Mouse (Mus musculus): ENCODE measurements around the gene Olfr223. TPM values are rescaled to one million over a fixed set of nuclear protein-coding genes. Genes with fewer than 3 reads are reported as not detected.

Gene Olfr223
- not detected in 2 replicates for polyA plus RNA-seq (2011; ENCODE audit: insufficient read length, low read depth, missing spikeins)

GRCm38 (mm10) chr11:59593189-59593588, at the start of gene Olfr223:
TSS of gene Olfr223 (minus strand) at chr11:59593289.
- TF ChIP-seq CTCF (IDR thresholded peaks at IDR 0.05; ENCODE audit: borderline replicate concordance, insufficient read depth, low read length) (no peak), POLR2A (IDR thresholded peaks at IDR 0.05; ENCODE audit: low read depth, low read length) (no peak)
- 0 out of 2 replicates have a peak, but pooled peaks cover 2% of the 10 kb centered on the region for H3K4me1 ChIP-seq (ENCODE audit: control insufficient read depth, insufficient read depth, low read length)
- H3K27ac ChIP-seq (ENCODE audit: insufficient read depth, low read length) = no peak within 1 kb of the TSS
- H3K4me3 ChIP-seq (ENCODE audit: insufficient read depth, low read length) = no peak within 1 kb of the TSS

- H3K4me3 ChIP-seq (ENCODE audit: insufficient read depth, low read length) = no peak overlapping the region
- TF ChIP-seq POLR2A (IDR thresholded peaks at IDR 0.05; ENCODE audit: low read depth, low read length) (no peak), CTCF (IDR thresholded peaks at IDR 0.05; ENCODE audit: borderline replicate concordance, insufficient read depth, low read length) (no peak)
- H3K27ac ChIP-seq (ENCODE audit: insufficient read depth, low read length) = no peak overlapping the region
These were observed 49.3 kb upstream of the Olfr223 start for GRCm38 (mm10) chr11:59642420-59642819.

GRCm38 (mm10) chr11:59641227-59641626, 48.1 kb upstream of the Olfr223 start:
- Histone ChIP-seq H3K4me3 (ENCODE audit: insufficient read depth, low read length) (no peak overlapping the region), H3K27ac (ENCODE audit: insufficient read depth, low read length) (no peak overlapping the region), H3K4me1 (ENCODE audit: control insufficient read depth, insufficient read depth, low read length) (peaks cover 9% of the 10 kb centered on the region; the same call in 1 of the 2 replicates)
- TF ChIP-seq CTCF (IDR thresholded peaks at IDR 0.05; ENCODE audit: borderline replicate concordance, insufficient read depth, low read length) (0 out of 2 replicates have a peak, but pooled peaks have one; percentile 14), POLR2A (IDR thresholded peaks at IDR 0.05; ENCODE audit: low read depth, low read length) (no peak)

More at GRCm38 (mm10) chr11:59642420-59642819, 49.3 kb upstream of the Olfr223 start:
- no peaks in the 10 kb centered on the region; the same call in 1 of the 2 replicates for H3K4me1 ChIP-seq (ENCODE audit: control insufficient read depth, insufficient read depth, low read length)

GRCm38 (mm10) chr11:59639957-59640643, 47.0 kb upstream of the Olfr223 start:
- Histone ChIP-seq H3K4me1 (ENCODE audit: control insufficient read depth, insufficient read depth, low read length) (peaks cover 13% of the 10 kb centered on the region; the same call in 1 of the 2 replicates), H3K4me3 (ENCODE audit: insufficient read depth, low read length) (no peak overlapping the region), H3K27ac (ENCODE audit: insufficient read depth, low read length) (no peak overlapping the region)
- no peak for TF ChIP-seq POLR2A (IDR thresholded peaks at IDR 0.05; ENCODE audit: low read depth, low read length)
- TF ChIP-seq CTCF (IDR thresholded peaks at IDR 0.05; ENCODE audit: borderline replicate concordance, insufficient read depth, low read length) = no peak

- Histone ChIP-seq H3K27ac (ENCODE audit: insufficient read depth, low read length) (no peak overlapping the region), H3K4me3 (ENCODE audit: insufficient read depth, low read length) (no peak overlapping the region), H3K4me1 (ENCODE audit: control insufficient read depth, insufficient read depth, low read length) (peaks cover 16% of the 10 kb centered on the region; the same call in 1 of the 2 replicates)
- TF ChIP-seq POLR2A (IDR thresholded peaks at IDR 0.05; ENCODE audit: low read depth, low read length) (no peak), CTCF (IDR thresholded peaks at IDR 0.05; ENCODE audit: borderline replicate concordance, insufficient read depth, low read length) (no peak)
These were observed 43.8 kb upstream of the Olfr223 start for GRCm38 (mm10) chr11:59636695-59637414.

GRCm38 (mm10) chr11:59635821-59636694, 43.0 kb upstream of the Olfr223 start:
- no peak for TF ChIP-seq CTCF (IDR thresholded peaks at IDR 0.05; ENCODE audit: borderline replicate concordance, insufficient read depth, low read length)
- TF ChIP-seq POLR2A (IDR thresholded peaks at IDR 0.05; ENCODE audit: low read depth, low read length) = no peak
- H3K4me1 ChIP-seq (ENCODE audit: control insufficient read depth, insufficient read depth, low read length) = peaks cover 16% of the 10 kb centered on the region; the same call in 1 of the 2 replicates
- H3K27ac ChIP-seq (ENCODE audit: insufficient read depth, low read length) = peak overlapping the region; percentile 39; the same call in 1 of the 2 replicates
- no peak overlapping the region for H3K4me3 ChIP-seq (ENCODE audit: insufficient read depth, low read length)

- TF ChIP-seq POLR2A (IDR thresholded peaks at IDR 0.05; ENCODE audit: low read depth, low read length) = no peak
- no peak for TF ChIP-seq CTCF (IDR thresholded peaks at IDR 0.05; ENCODE audit: borderline replicate concordance, insufficient read depth, low read length)
- peak overlapping the region; percentile 39 for H3K27ac ChIP-seq (ENCODE audit: insufficient read depth, low read length)
- peaks cover 16% of the 10 kb centered on the region; the same call in 1 of the 2 replicates for H3K4me1 ChIP-seq (ENCODE audit: control insufficient read depth, insufficient read depth, low read length)
- no peak overlapping the region for H3K4me3 ChIP-seq (ENCODE audit: insufficient read depth, low read length)
These were observed 42.2 kb upstream of the Olfr223 start for GRCm38 (mm10) chr11:59635251-59635795.

- H3K4me1 ChIP-seq (ENCODE audit: control insufficient read depth, insufficient read depth, low read length) = peaks cover 16% of the 10 kb centered on the region; the same call in 1 of the 2 replicates
- TF ChIP-seq CTCF (IDR thresholded peaks at IDR 0.05; ENCODE audit: borderline replicate concordance, insufficient read depth, low read length) = no peak
- TF ChIP-seq POLR2A (IDR thresholded peaks at IDR 0.05; ENCODE audit: low read depth, low read length) = no peak
- H3K4me3 ChIP-seq (ENCODE audit: insufficient read depth, low read length) = no peak overlapping the region
- no peak overlapping the region for H3K27ac ChIP-seq (ENCODE audit: insufficient read depth, low read length)
These were observed 41.0 kb upstream of the Olfr223 start for GRCm38 (mm10) chr11:59634001-59634660.

Measured in embryonic fibroblast, embryonic 13.5 days (primary cell).